Mouse (Mus musculus): ENCODE results near the gene Rfx7. TPM values are rescaled to one million over a fixed set of nuclear protein-coding genes. Genes with fewer than 3 reads are reported as not detected.
A peak's percentile ranks its signal among the peaks of the same experiment; 100 is the strongest.

The Rfx7 gene
- polyA plus RNA-seq, 1 experiment = 20.2 TPM

GRCm38 (mm10) chr9:72497171-72497570, 34.9 kb upstream of the Rfx7 start:
- WGBS = 50% methylated on average over 3 of the region's 3 CpGs
- TF ChIP-seq CTCF (IDR thresholded peaks at IDR 0.05; ENCODE audit: borderline replicate concordance, insufficient read depth, low read depth, low read length) (no peak), POLR2A (IDR thresholded peaks at IDR 0.05; ENCODE audit: borderline replicate concordance, insufficient read depth, low read length) (no peak)
- no peaks in the 10 kb centered on the region for H3K27me3 ChIP-seq (ENCODE audit: control insufficient read depth, insufficient read depth, low read length)
- peak in 1 of 2 experiments; percentile 10 for DNase-seq
- no peaks in the 10 kb centered on the region for H3K4me1 ChIP-seq (ENCODE audit: control insufficient read depth, insufficient read depth, low read length)
- H3K4me3 ChIP-seq (replicated peaks; ENCODE audit: insufficient read depth, low read depth, low read length) = no peak overlapping the region
- no peak overlapping the region for H3K27ac ChIP-seq (ENCODE audit: insufficient read depth, low read length)

- no peak overlapping the region for H3K27ac ChIP-seq (ENCODE audit: insufficient read depth, low read length)
- H3K27me3 ChIP-seq (ENCODE audit: control insufficient read depth, insufficient read depth, low read length) = no peaks in the 10 kb centered on the region
- no peak overlapping the region for H3K4me3 ChIP-seq (replicated peaks; ENCODE audit: insufficient read depth, low read depth, low read length)
- TF ChIP-seq CTCF (IDR thresholded peaks at IDR 0.05; ENCODE audit: borderline replicate concordance, insufficient read depth, low read depth, low read length) = no peak
- no peak for TF ChIP-seq POLR2A (IDR thresholded peaks at IDR 0.05; ENCODE audit: borderline replicate concordance, insufficient read depth, low read length)
- DNase-seq = no peak
- H3K4me1 ChIP-seq (ENCODE audit: control insufficient read depth, insufficient read depth, low read length) = no peaks in the 10 kb centered on the region
- 26% methylated on average over 11 of the region's 11 CpGs for WGBS
Measured at GRCm38 (mm10) chr9:72512229-72512981, 19.6 kb upstream of the Rfx7 start.

GRCm38 (mm10) chr9:72515366-72515765, 16.7 kb upstream of the Rfx7 start:
- no peak overlapping the region for H3K4me3 ChIP-seq (replicated peaks; ENCODE audit: insufficient read depth, low read depth, low read length)
- no peak overlapping the region for H3K27ac ChIP-seq (ENCODE audit: insufficient read depth, low read length)
- TF ChIP-seq CTCF (IDR thresholded peaks at IDR 0.05; ENCODE audit: borderline replicate concordance, insufficient read depth, low read depth, low read length) = no peak
- H3K4me1 ChIP-seq (ENCODE audit: control insufficient read depth, insufficient read depth, low read length) = no peaks in the 10 kb centered on the region
- DNase-seq = no peak
- H3K27me3 ChIP-seq (ENCODE audit: control insufficient read depth, insufficient read depth, low read length) = no peaks in the 10 kb centered on the region

- Histone ChIP-seq H3K27me3 (ENCODE audit: control insufficient read depth, insufficient read depth, low read length) (no peaks in the 10 kb centered on the region), H3K4me1 (ENCODE audit: control insufficient read depth, insufficient read depth, low read length) (no peaks in the 10 kb centered on the region), H3K27ac (ENCODE audit: insufficient read depth, low read length) (no peak overlapping the region), H3K4me3 (replicated peaks; ENCODE audit: insufficient read depth, low read depth, low read length) (no peak overlapping the region)
- no peak for TF ChIP-seq POLR2A (IDR thresholded peaks at IDR 0.05; ENCODE audit: borderline replicate concordance, insufficient read depth, low read length)
- TF ChIP-seq CTCF (IDR thresholded peaks at IDR 0.05; ENCODE audit: borderline replicate concordance, insufficient read depth, low read depth, low read length) = no peak
- DNase-seq = peak in 1 of 2 experiments; percentile 15
Measured at GRCm38 (mm10) chr9:72519246-72519645, 12.8 kb upstream of the Rfx7 start.

- no peak overlapping the region for H3K27ac ChIP-seq (ENCODE audit: insufficient read depth, low read length)
- DNase-seq = no peak
- H3K4me3 ChIP-seq (replicated peaks; ENCODE audit: insufficient read depth, low read depth, low read length) = no peak overlapping the region
- H3K27me3 ChIP-seq (ENCODE audit: control insufficient read depth, insufficient read depth, low read length) = no peaks in the 10 kb centered on the region
- TF ChIP-seq CTCF (IDR thresholded peaks at IDR 0.05; ENCODE audit: borderline replicate concordance, insufficient read depth, low read depth, low read length) (no peak), POLR2A (IDR thresholded peaks at IDR 0.05; ENCODE audit: borderline replicate concordance, insufficient read depth, low read length) (no peak)
- no peaks in the 10 kb centered on the region for H3K4me1 ChIP-seq (ENCODE audit: control insufficient read depth, insufficient read depth, low read length)
Measured at GRCm38 (mm10) chr9:72520849-72521248, 11.2 kb upstream of the Rfx7 start.

- no peak for DNase-seq
- no peak for TF ChIP-seq POLR2A (IDR thresholded peaks at IDR 0.05; ENCODE audit: borderline replicate concordance, insufficient read depth, low read length)
- TF ChIP-seq CTCF (IDR thresholded peaks at IDR 0.05; ENCODE audit: borderline replicate concordance, insufficient read depth, low read depth, low read length) = no peak
- Histone ChIP-seq H3K27me3 (ENCODE audit: control insufficient read depth, insufficient read depth, low read length) (no peaks in the 10 kb centered on the region), H3K4me3 (replicated peaks; ENCODE audit: insufficient read depth, low read depth, low read length) (no peak overlapping the region), H3K27ac (ENCODE audit: insufficient read depth, low read length) (no peak overlapping the region), H3K4me1 (ENCODE audit: control insufficient read depth, insufficient read depth, low read length) (no peaks in the 10 kb centered on the region)
- 95% methylated on average over 1 of the region's 1 CpGs for WGBS
Measured at GRCm38 (mm10) chr9:72526091-72526490, 5.9 kb upstream of the Rfx7 start.

GRCm38 (mm10) chr9:72530237-72530636, 1.8 kb upstream of the Rfx7 start:
- no peak overlapping the region for H3K27ac ChIP-seq (ENCODE audit: insufficient read depth, low read length)
- under 1% methylated on average over 12 of the region's 12 CpGs for WGBS
- peak; percentile 99 for TF ChIP-seq CTCF (IDR thresholded peaks at IDR 0.05; ENCODE audit: borderline replicate concordance, insufficient read depth, low read depth, low read length)
- TF ChIP-seq POLR2A (IDR thresholded peaks at IDR 0.05; ENCODE audit: borderline replicate concordance, insufficient read depth, low read length) = no peak
- no peak overlapping the region for H3K4me3 ChIP-seq (replicated peaks; ENCODE audit: insufficient read depth, low read depth, low read length)
- H3K27me3 ChIP-seq (ENCODE audit: control insufficient read depth, insufficient read depth, low read length) = no peaks in the 10 kb centered on the region
- peak; percentile 83 to 85 for DNase-seq
- no peaks in the 10 kb centered on the region for H3K4me1 ChIP-seq (ENCODE audit: control insufficient read depth, insufficient read depth, low read length)

GRCm38 (mm10) chr9:72530824-72531223, 1.2 kb upstream of the Rfx7 start:
- Histone ChIP-seq H3K4me3 (replicated peaks; ENCODE audit: insufficient read depth, low read depth, low read length) (peak overlapping the region; percentile 89), H3K27ac (ENCODE audit: insufficient read depth, low read length) (no peak overlapping the region), H3K4me1 (ENCODE audit: control insufficient read depth, insufficient read depth, low read length) (no peaks in the 10 kb centered on the region), H3K27me3 (ENCODE audit: control insufficient read depth, insufficient read depth, low read length) (no peaks in the 10 kb centered on the region)
- TF ChIP-seq POLR2A (IDR thresholded peaks at IDR 0.05; ENCODE audit: borderline replicate concordance, insufficient read depth, low read length) = no peak
- TF ChIP-seq CTCF (IDR thresholded peaks at IDR 0.05; ENCODE audit: borderline replicate concordance, insufficient read depth, low read depth, low read length) = no peak
- WGBS = 16% methylated on average over 4 of the region's 4 CpGs
- peak; percentile 20 to 23 for DNase-seq
